Mouse (Mus musculus) CD8-positive naive resting alpha-beta T cell, adult 57 days (primary cell): ENCODE data around the gene Nlrp4a. TPM values are rescaled to one million over a fixed set of nuclear protein-coding genes. Genes with fewer than 3 reads are reported as not detected.

ENCODE experiments used
- total RNA-seq: library from RNA; stranded (reverse); gene quantifications from one replicate; pipeline ENCODE4 v1.2.4, GENCODE M21; 2023

The Nlrp4a gene
- total RNA-seq: not detected

GRCm38 (mm10) chr7:26434813-26435212 lies at the start of gene Nlrp4a:
TSS of gene Nlrp4a (plus strand) at chr7:26435113.

GRCm38 (mm10) chr7:26403600-26403999 lies 31.3 kb upstream of the Nlrp4a start, which contains the start of gene Nlrp9c:
TSS of gene Nlrp9c (minus strand) at chr7:26403700.

Other genes starting within 250 kb of the Nlrp4a start
- gene Vmn1r184, start 174.8 kb upstream of the Nlrp4a start, total RNA-seq: not detected
- gene Cyp2a4, start 127.9 kb upstream of the Nlrp4a start, total RNA-seq: not detected
- not detected for gene Nlrp9c, start 31.4 kb upstream of the Nlrp4a start, total RNA-seq
- gene Nlrp9a, start 99.9 kb downstream of the Nlrp4a start, total RNA-seq: not detected
- not detected for gene Vmn1r185, start 183.4 kb downstream of the Nlrp4a start, total RNA-seq